Mouse (Mus musculus) myocyte (in vitro differentiated cells): Measurements from ENCODE around the gene Gm11639.

Experiments
- CEBPB ChIP-seq: IDR thresholded peaks from 2 replicates; pipeline ENCODE4 v1.6.1; 2011; ENCODE audit warnings: mild to moderate bottlenecking, moderate library complexity; ENCODE audit not compliant: poor library complexity, insufficient read depth, severe bottlenecking
- MAX ChIP-seq: IDR thresholded peaks from one replicate; pipeline ENCODE4 v1.6.1; 2011; ENCODE audit warnings: low read depth, mild to moderate bottlenecking, control low read depth
- POLR2A ChIP-seq: IDR thresholded peaks from one replicate; pipeline ENCODE4 v1.6.1; 2011; ENCODE audit warnings: low read depth, mild to moderate bottlenecking, control low read depth, moderate library complexity; ENCODE audit not compliant: insufficient read length
- POLR2AphosphoS2 ChIP-seq: IDR thresholded peaks from one replicate; pipeline ENCODE4 v1.6.1; 2011; ENCODE audit warnings: low read depth, control low read depth; ENCODE audit not compliant: insufficient read length
- SRF ChIP-seq: IDR thresholded peaks from one replicate; pipeline ENCODE4 v1.6.1; 2011; ENCODE audit warnings: low read depth; ENCODE audit not compliant: control insufficient read depth, insufficient read length
- TCF12 ChIP-seq: IDR thresholded peaks from one replicate; pipeline ENCODE4 v1.6.1; 2011; ENCODE audit warnings: mild to moderate bottlenecking, control low read depth; ENCODE audit not compliant: poor library complexity, insufficient read depth, severe bottlenecking
- USF1 ChIP-seq: IDR thresholded peaks from one replicate; pipeline ENCODE4 v1.6.1; 2011; ENCODE audit warnings: low read depth, mild to moderate bottlenecking, control low read depth, moderate library complexity

- TF ChIP-seq POLR2A (no peak), CEBPB (no peak), TCF12 (no peak), MAX (no peak), USF1 (no peak), POLR2AphosphoS2 (no peak), SRF (no peak)
These were observed 450.2 kb downstream of the Gm11639 start for GRCm38 (mm10) chr11:105135692-105136091.
